Mouse (Mus musculus) MEL (cell line): ENCODE data around the gene Ring1. TPM values are rescaled to one million over a fixed set of nuclear protein-coding genes. Genes with fewer than 3 reads are reported as not detected.
A peak's percentile ranks its signal among the peaks of the same experiment; 100 is the strongest.

Source experiments
- DNase-seq: peaks from one replicate; pipeline ENCODE4 v3.0.0; 2011; ENCODE audit warnings: low read depth, low spot score
- H3K27ac ChIP-seq: 2 replicates; pipeline ENCODE4 v1.5.1; 2012; ENCODE audit warnings: low read depth, mild to moderate bottlenecking, control low read depth, low read length, moderate library complexity; ENCODE audit not compliant: control insufficient read depth
- H3K27me3 ChIP-seq, 2 experiments: fragments of 150-350 bp in 1 of 2; sonication (generic) in 1 of 2; 2 replicates each; pipeline ENCODE4 v1.6.1; 2012; ENCODE audit warnings: low read length in 2 of 2, mild to moderate bottlenecking in 2 of 2, improper control_type of control experiment in 1 of 2, moderate library complexity in 1 of 2; ENCODE audit not compliant: insufficient read depth in 2 of 2, control insufficient read depth in 1 of 2
- H3K36me3 ChIP-seq, 2 experiments: 2 replicates each; pipeline ENCODE4 v1.6.1; 2012 to 2014; ENCODE audit warnings: low read length in 2 of 2, improper control_type of control experiment in 1 of 2, inconsistent platforms in 1 of 2, mild to moderate bottlenecking in 1 of 2; ENCODE audit not compliant: insufficient read depth in 2 of 2, control insufficient read depth in 1 of 2
- H3K4me1 ChIP-seq, 2 experiments: fragments of 150-350 bp in 1 of 2; sonication (generic) in 1 of 2; 2 replicates each; pipeline ENCODE4 v1.6.1; 2012; ENCODE audit warnings: low read length in 2 of 2, improper control_type of control experiment in 1 of 2, mild to moderate bottlenecking in 1 of 2; ENCODE audit not compliant: insufficient read depth in 2 of 2, control insufficient read depth in 1 of 2
- H3K4me3 ChIP-seq, 2 experiments: fragments of 150-350 bp in 1 of 2; sonication (generic) in 1 of 2; 2 replicates each; pipeline ENCODE4 v1.5.1; 2012; ENCODE audit warnings: low read depth in 2 of 2, low read length in 2 of 2, mild to moderate bottlenecking in 2 of 2, moderate library complexity in 2 of 2, control low read depth in 1 of 2, improper control_type of control experiment in 1 of 2; ENCODE audit not compliant: control insufficient read depth in 1 of 2, insufficient read depth in 1 of 2
- H3K79me2 ChIP-seq: 2 replicates; pipeline ENCODE4 v1.6.1; 2012; ENCODE audit warnings: mild to moderate bottlenecking, low read length, moderate library complexity; ENCODE audit not compliant: control insufficient read depth, poor library complexity, insufficient read depth
- H3K9ac ChIP-seq: 2 replicates; pipeline ENCODE4 v1.6.1; 2012; ENCODE audit warnings: low read depth, mild to moderate bottlenecking, control low read depth, low read length, moderate library complexity; ENCODE audit not compliant: control insufficient read depth, poor library complexity, severe bottlenecking
- H3K9me3 ChIP-seq: fragments of 150-350 bp; sonication (generic); replicated peaks from 2 replicates; pipeline ENCODE4 v1.6.1; 2012; ENCODE audit warnings: mild to moderate bottlenecking, low read length, improper control_type of control experiment, moderate library complexity; ENCODE audit not compliant: insufficient read depth
- CHD1 ChIP-seq: IDR thresholded peaks from 2 replicates; pipeline ENCODE4 v1.6.1; 2012; ENCODE audit warnings: low read depth, mild to moderate bottlenecking, inconsistent platforms, low read length, improper control_type of control experiment
- CHD2 ChIP-seq: IDR thresholded peaks from 2 replicates; pipeline ENCODE4 v1.6.1; 2011; ENCODE audit warnings: low read length, improper control_type of control experiment
- CTCF ChIP-seq, 3 experiments: IDR thresholded peaks in 2 of 3; conservative IDR thresholded peaks in 1 of 3; 2 replicates each; pipeline ENCODE4 v1.5.1; 2011 to 2012; ENCODE audit warnings: low read length in 3 of 3, low read depth in 2 of 3, mild to moderate bottlenecking in 2 of 3, improper control_type of control experiment in 1 of 3, inconsistent platforms in 1 of 3, mixed read lengths in 1 of 3, moderate library complexity in 1 of 3; ENCODE audit not compliant: control insufficient read depth in 1 of 3, insufficient read depth in 1 of 3, poor library complexity in 1 of 3, severe bottlenecking in 1 of 3
- ELF1 ChIP-seq: IDR thresholded peaks from 2 replicates; pipeline ENCODE4 v1.6.1; 2014; ENCODE audit warnings: low read depth, mild to moderate bottlenecking, inconsistent platforms, low read length, improper control_type of control experiment, moderate library complexity
- EP300 ChIP-seq, 2 experiments: IDR thresholded peaks; 2 replicates each; pipeline ENCODE4 v1.6.1; 2011; ENCODE audit warnings: improper control_type of control experiment in 2 of 2, low read length in 2 of 2, low read depth in 1 of 2, mild to moderate bottlenecking in 1 of 2
- MAZ ChIP-seq: IDR thresholded peaks from 2 replicates; pipeline ENCODE4 v1.6.1; 2012; ENCODE audit warnings: low read depth, mild to moderate bottlenecking, inconsistent platforms, low read length, improper control_type of control experiment
- MEF2A ChIP-seq: IDR thresholded peaks from 2 replicates; pipeline ENCODE4 v1.6.1; 2014; ENCODE audit warnings: low read depth, mild to moderate bottlenecking, inconsistent platforms, low read length, improper control_type of control experiment; ENCODE audit not compliant: poor library complexity, insufficient replicate concordance, severe bottlenecking; ENCODE audit errors: extremely low read depth
- MXI1 ChIP-seq: IDR thresholded peaks from 2 replicates; pipeline ENCODE4 v1.6.1; 2011; ENCODE audit warnings: mild to moderate bottlenecking, low read depth, low read length, improper control_type of control experiment
- NRF1 ChIP-seq: IDR thresholded peaks from 2 replicates; pipeline ENCODE4 v1.6.1; 2014; ENCODE audit warnings: low read depth, mild to moderate bottlenecking, inconsistent platforms, low read length, improper control_type of control experiment, moderate library complexity; ENCODE audit not compliant: poor library complexity, insufficient read depth, severe bottlenecking
- RAD21 ChIP-seq: IDR thresholded peaks from 2 replicates; pipeline ENCODE4 v1.6.1; 2011; ENCODE audit warnings: mild to moderate bottlenecking, low read depth, low read length, improper control_type of control experiment
- RCOR1 ChIP-seq: IDR thresholded peaks from 2 replicates; pipeline ENCODE4 v1.6.1; 2012; ENCODE audit warnings: low read depth, mild to moderate bottlenecking, inconsistent platforms, low read length, improper control_type of control experiment
- TAL1 ChIP-seq: IDR thresholded peaks from 2 replicates; pipeline ENCODE4 v1.6.1; 2012; ENCODE audit warnings: mild to moderate bottlenecking, inconsistent platforms, low read length, moderate library complexity, mixed read lengths
- TBP ChIP-seq: IDR thresholded peaks from 2 replicates; pipeline ENCODE4 v1.8.0; 2011; ENCODE audit warnings: low read depth, low read length, improper control_type of control experiment
- USF1 ChIP-seq: IDR thresholded peaks from 2 replicates; pipeline ENCODE4 v1.6.1; 2014; ENCODE audit warnings: low read depth, mild to moderate bottlenecking, inconsistent platforms, low read length, improper control_type of control experiment, moderate library complexity
- ZC3H11A ChIP-seq: IDR thresholded peaks from 2 replicates; pipeline ENCODE4 v1.6.1; 2012; ENCODE audit warnings: low read depth, mild to moderate bottlenecking, inconsistent platforms, low read length, improper control_type of control experiment
- ZMIZ1 ChIP-seq: IDR thresholded peaks from 2 replicates; pipeline ENCODE4 v1.6.1; 2012; ENCODE audit warnings: low read depth, mild to moderate bottlenecking, inconsistent platforms, low read length, improper control_type of control experiment, moderate library complexity
- polyA plus RNA-seq, 2 experiments: library from polyadenylated mRNA; stranded (reverse) in 1 of 2; unstranded in 1 of 2; fragments of >175 nt in 1 of 2; fragments of >200 nt in 1 of 2; gene quantifications; 2 replicates each; pipeline versions ENCODE4 v1.2.1 to v1.2.4; 2012; ENCODE audit warnings: low replicate concordance in 2 of 2, low read depth in 1 of 2; ENCODE audit not compliant: insufficient read length in 2 of 2, insufficient read depth in 1 of 2, missing spikeins in 1 of 2
- total RNA-seq: library from RNA; depleted of rRNA; stranded (reverse); fragments of 300-350 nt; gene quantifications from 2 replicates; pipeline ENCODE4 v1.2.3, GENCODE M21; 2012

Ring1 gene
- total and polyA plus RNA-seq, 3 experiments: 18.3 to 28.4 TPM; not detected in 1

DNA sequence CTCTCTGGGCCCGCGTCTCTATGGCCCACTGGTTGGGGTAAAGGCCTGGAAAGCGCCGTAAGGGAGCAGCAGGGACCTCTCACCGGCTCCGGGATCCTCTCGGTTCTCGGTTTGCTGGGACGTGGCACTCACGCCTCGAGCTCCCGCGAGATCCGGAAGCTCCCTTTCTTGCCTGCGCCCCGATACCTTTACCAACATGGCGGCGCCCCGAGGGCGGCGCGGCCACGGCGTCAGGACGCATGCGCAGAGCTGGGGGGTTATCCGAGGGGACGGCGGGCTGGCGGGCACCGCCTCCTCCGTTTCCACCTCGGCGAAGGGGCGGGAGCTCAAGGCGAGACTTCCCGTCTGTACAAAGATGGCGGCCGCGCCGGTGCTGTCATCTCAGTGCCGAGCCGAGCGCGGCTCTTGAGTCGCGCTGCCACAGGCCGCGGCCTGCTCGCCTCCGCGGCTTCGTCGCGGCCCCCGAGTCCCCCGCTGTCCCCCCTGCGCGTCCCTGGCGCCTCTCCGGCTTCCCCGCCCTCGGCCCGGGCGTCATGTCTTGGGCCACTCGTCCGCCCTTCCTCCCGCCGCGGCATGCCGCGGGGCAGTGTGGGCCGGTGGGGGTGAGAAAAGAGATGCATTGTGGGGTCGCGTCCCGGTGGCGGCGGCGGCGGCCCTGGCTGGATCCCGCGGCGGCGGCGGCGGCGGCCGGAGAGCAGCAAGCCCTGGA lies 7.1 kb upstream of the Ring1 start, which contains the start of the genes Slc39a7 and Rxrb (continued):
- peak in 1 of 2 experiments; percentile 18; a peak in 2 of 4 replicates for TF ChIP-seq EP300 (IDR thresholded peaks at IDR 0.05; ENCODE audit: low read depth in 1 of 2, low read length in 2 of 2)

DNA sequence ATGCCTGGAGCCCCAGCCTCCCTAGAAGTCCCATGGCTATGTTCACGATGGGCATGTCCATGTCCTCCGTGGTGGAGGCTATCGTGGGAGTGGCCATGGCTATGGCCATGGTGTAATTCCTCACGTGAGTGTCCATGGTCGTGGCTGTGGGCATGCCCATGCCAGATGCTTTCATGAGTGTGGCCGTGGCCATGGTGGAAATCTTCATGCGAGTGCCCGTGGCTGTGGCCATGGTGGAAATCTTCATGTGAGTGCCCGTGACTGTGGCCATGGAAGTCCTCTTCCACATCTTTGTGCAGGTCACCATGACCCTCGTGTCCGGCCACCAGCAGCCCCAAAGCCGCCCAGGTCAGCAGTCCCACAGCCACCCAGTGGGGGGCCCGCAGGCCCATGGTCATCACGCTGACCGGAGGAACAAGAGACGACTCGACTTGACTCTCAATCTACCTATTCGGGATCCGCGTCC lies 6.4 kb upstream of the Ring1 start:
- no peaks in the 10 kb centered on the region for H3K27me3 ChIP-seq
- peak overlapping the region; percentile 54 to 90 for H3K4me3 ChIP-seq
- peak overlapping the region; percentile 83 for H3K27ac ChIP-seq
- peaks cover 43% of the 10 kb centered on the region for H3K79me2 ChIP-seq
- peaks cover 4 to 15% of the 10 kb centered on the region in 2 experiments; a peak in 3 of 4 replicates for H3K36me3 ChIP-seq
- peaks cover 2 to 35% of the 10 kb centered on the region in 2 experiments; a peak in 3 of 4 replicates for H3K4me1 ChIP-seq
- DNase-seq: no peak
- H3K9me3 ChIP-seq: no peaks in the 10 kb centered on the region
- peak overlapping the region; percentile 99 for H3K9ac ChIP-seq
- TF ChIP-seq MEF2A: no peak
- no peak for TF ChIP-seq USF1
- TF ChIP-seq MXI1: no peak
- TF ChIP-seq CHD1: no peak

DNA sequence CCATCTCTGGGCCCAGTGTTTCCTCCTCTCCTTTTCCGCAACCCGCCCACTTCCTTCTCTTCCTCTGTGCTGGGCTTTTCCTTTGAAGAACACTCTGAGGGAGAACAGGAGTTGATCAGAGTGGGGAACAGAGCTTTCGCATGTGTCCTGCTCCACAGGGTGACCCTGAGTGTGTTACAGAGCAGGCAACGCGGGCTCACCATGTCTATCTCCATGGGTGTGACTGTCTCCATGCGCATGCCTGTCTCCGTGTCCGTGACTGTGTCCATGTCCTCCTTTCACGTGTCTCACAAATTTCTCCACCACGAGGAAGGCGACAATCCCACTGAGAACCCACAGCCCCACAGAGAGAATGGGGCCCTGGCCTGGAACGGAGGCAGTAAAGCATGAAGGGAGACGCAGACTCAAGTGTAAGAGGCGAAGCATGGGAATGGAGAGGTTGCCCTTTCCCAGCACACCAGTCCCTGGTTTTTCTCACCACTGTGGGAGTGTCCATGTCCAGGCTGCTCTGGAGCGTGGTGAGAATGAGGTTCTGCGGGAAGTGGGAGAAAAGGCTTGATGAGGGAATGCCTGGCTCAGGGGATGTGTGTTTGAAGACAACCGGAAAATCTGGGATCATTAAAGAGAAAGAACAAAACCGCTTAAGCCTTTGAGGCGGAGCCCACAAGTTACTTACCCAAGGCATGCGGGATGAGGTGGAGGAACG lies 5.6 kb upstream of the Ring1 start:
- Histone ChIP-seq H3K4me1 (peaks cover 2 to 37% of the 10 kb centered on the region in 2 experiments; a peak in 3 of 4 replicates), H3K9ac (peak overlapping the region; percentile 99), H3K27me3 (no peaks in the 10 kb centered on the region), H3K79me2 (peaks cover 46% of the 10 kb centered on the region), H3K36me3 (peaks cover 4 to 17% of the 10 kb centered on the region in 2 experiments; a peak in 3 of 4 replicates), H3K9me3 (no peaks in the 10 kb centered on the region), H3K4me3 (peak overlapping the region; percentile 54 to 90), H3K27ac (no peak overlapping the region)
- no peak for TF ChIP-seq ELF1
- no peak for TF ChIP-seq TAL1
- no peak for TF ChIP-seq MAZ
- TF ChIP-seq CTCF (IDR thresholded peaks at IDR 0.05 in 2 of 3, conservative IDR thresholded peaks at IDR 0.05 in 1 of 3; ENCODE audit: control insufficient read depth in 1 of 3, insufficient read depth in 1 of 3, low read depth in 2 of 3, low read length in 3 of 3, poor library complexity in 1 of 3, severe bottlenecking in 1 of 3): no peak
- TF ChIP-seq NRF1: no peak
- no peak for TF ChIP-seq RAD21
- TF ChIP-seq ZC3H11A: no peak
- TF ChIP-seq ZMIZ1: no peak
- no peak for TF ChIP-seq TBP
- no peak for TF ChIP-seq RCOR1
- TF ChIP-seq CHD2: no peak
- TF ChIP-seq EP300 (IDR thresholded peaks at IDR 0.05; ENCODE audit: low read depth in 1 of 2, low read length in 2 of 2): no peak
- no peak for DNase-seq
